Mouse (Mus musculus) left cerebral cortex, postnatal 25 days (tissue): ENCODE data around the gene Slc44a2. TPM values are rescaled to one million over a fixed set of nuclear protein-coding genes. Genes with fewer than 3 reads are reported as not detected.

ENCODE experiments used
- DNase-seq, 2 experiments: peaks; one replicate each; pipeline ENCODE4 v3.0.0; 2022; ENCODE audit warnings: low spot score in 2 of 2, mixed read lengths in 1 of 2
- intact Hi-C: fragments of 180-260 bp; cut with DNase I; formaldehyde crosslinking; loops from one replicate; pipeline ENCODE4 v1.15.1; 2025
- total RNA-seq, 2 experiments: library from RNA; stranded (reverse); gene quantifications; 2 replicates each; pipeline ENCODE4 v1.2.3; 2021

The Slc44a2 gene
- total RNA-seq, 2 experiments from 2014 or later = 43.9 to 51.4 TPM

DNA sequence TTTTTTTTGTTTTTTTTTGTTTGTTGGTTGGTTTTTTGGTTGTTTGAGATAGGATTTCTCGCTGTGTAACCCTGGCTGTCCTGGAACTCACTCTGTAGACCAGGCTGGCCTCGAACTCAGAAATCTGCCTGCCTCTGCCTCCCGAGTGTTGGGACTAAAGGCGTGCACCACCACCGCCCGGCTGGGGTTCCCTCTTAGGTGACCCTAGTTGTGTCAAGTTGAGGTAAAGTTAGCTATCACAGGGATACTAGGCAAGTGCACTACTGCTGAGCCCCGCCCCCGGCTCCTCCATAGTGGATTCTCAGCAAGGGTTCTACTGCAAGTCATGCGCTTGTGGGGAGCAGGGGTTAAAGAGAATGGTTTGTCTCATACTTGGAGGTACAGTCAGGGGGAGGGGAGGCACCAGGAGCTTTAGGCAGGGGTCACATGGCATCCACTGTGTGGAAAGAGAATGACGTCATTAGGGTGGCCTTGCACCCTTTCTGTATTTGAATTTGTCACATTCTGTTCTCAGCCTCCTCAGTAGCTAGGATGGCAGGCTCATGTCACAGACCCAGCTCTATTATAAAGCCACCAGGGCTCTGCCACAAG lies 9.3 kb downstream of the Slc44a2 start:
- intact Hi-C loops = no loop called here
- no peak for DNase-seq

DNA sequence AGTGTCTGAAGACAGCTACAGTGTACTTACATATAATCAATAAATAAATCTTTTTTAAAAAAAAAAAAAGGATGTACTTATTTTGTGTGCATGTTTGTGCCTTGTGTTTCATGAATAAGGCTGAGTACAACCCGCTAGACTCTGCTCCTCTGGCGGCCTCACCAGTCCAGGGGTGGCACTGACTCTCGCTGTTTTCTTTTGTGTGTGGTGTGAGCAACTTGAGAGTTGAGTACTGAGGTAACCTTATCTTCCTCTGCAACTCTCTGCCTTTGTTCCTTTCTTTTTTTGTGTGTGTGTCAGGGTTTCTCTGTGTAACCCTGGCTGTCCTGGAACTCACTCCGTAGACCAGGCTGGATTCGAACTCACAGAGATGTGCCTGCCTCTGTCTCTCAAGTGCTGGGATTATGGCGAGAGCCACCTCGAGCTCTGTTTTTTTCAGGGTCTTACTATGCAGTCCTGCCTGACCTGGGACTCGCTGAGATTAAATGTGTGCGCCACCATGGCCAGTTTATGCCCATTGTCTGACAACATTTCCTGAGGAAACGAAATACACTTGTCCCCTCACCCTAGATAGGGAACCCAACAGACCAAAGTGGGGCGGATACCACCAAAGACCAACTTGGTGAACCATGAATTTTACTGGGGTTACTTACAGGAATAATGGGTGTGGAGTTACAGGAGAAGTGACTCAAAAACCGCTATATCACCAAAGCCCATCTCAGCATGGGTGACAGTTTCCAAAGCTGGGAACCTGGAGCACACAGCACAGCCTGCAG lies 11.1 kb downstream of the Slc44a2 start:
- intact Hi-C loops = no loop called here
- no peak for DNase-seq

DNA sequence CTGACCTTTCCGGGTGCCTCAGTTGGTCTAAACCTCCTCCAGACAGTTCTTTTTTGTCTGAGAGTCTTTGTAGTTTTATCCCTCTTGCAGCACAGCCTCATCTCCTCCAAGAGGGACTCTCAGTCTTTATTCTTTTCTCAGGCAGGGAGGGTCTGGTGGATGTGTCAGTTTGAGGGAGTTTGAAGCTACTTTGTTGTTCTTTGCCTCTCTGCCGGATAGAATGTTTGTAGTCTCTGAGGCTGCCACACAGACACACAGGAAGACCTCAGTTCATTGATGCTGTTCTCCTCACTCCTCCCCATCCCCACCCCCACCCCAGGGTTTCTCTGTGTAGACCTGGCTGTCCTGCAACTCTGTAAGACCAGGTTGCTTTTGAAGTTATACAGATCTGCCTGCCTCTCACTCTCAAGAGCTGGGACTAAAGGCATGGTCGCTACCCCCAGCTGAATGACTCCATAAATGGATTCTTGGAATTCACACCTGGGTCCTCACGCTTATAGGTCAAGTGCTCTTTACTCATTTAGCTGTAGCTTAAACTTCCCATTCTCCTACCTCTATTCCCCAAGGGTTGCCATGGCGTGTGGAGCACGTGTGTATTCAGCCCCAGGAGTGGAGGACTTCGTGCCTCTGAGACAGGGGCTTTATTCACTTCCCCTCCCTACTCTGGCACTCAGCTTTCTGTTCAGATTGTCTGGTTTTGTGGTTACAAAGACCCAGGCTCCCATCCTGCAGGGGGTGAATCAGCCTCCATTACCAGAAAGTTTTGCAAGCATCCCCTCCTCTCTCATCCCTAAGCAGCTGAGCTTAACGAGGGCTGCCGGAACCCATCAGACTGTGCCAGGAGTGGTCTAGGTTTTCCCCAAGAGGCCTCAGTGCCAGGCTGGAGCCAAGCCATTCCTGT lies 11.9 kb downstream of the Slc44a2 start:
- intact Hi-C loops = no loop called here
- DNase-seq = no peak

DNA sequence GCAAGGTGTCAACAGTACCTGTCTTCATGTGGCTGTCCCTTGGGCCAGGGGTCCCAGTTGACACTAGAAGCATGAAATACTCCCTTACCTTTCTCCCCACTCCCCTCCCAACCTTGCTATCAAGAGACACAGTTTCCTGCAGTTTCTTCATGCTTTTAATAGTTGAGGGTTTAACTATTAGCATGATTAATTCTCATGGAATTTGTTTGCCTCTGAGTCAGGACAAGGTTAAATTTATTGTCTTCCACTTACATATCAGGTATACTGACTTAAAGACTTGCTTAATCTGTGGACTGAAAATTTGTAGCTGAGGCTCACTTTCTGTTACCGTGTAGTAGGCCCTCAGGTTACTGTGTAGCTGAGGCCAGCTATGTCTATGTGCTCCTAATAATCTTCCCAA lies 13.0 kb downstream of the Slc44a2 start:
- intact Hi-C loops = no loop called here
- no peak for DNase-seq

DNA sequence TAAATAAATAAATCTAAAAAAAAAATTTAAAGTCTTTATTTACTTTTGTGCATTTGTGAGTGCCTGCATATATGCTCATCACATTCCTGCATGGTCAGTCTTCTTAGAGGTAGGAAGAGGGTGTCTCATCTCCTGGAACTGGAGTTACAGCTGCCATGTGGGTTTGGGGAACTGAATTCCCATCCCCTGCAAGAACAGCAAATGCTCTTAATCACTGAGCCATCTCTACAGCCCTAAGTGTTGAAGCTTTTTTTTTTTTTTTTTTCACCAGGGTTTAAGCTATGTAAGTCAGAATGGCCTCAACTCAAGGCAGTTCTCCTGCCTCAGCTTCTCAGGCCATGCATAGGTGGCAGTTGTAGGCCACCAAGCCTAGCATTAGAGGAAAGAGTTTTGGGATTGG lies 14.2 kb downstream of the Slc44a2 start:
- intact Hi-C loops = no loop called here
- no peak for DNase-seq

DNA sequence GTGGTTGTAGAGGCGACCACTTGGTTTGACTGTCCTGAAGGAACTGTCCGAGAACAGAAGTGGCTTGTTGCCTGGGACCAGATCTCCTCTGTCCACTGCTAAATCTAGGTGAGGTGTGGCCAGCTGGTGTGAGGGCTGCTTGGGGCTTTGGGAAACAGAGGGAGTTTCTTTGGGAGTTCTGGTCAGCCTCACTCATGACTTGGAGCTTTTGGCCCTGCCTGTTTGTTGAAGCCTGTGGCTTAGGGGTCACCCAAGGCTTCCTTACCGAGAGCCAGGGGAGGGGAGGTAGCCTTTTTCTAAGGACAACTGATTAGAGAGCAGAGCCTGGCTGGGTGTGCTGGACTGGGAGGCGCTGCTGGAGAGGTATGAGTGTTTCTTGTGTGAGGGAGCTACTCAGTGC lies 14.9 kb downstream of the Slc44a2 start:
- DNase-seq = no peak
- intact Hi-C loops = no loop called here

DNA sequence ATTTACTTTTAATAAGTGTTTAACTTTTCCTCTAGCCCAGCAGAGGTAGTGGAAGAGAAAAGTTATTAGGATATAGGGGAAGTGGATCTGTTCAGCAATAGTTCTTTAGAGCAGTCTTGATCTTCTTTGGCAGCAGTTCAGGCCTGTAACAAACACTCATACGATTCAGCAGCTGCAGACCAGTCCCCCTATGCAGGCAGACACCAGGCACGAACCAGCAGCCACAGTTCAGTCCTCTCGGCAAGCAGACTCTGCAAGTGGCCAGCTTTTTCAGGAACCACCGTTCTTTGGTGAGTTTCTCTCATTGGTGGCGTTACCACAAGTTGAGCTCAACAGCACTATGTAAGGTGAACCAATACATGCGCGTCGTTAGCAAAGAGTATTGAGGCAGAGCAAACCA lies 16.0 kb downstream of the Slc44a2 start:
- DNase-seq = no peak
- intact Hi-C loops = no loop called here

DNA sequence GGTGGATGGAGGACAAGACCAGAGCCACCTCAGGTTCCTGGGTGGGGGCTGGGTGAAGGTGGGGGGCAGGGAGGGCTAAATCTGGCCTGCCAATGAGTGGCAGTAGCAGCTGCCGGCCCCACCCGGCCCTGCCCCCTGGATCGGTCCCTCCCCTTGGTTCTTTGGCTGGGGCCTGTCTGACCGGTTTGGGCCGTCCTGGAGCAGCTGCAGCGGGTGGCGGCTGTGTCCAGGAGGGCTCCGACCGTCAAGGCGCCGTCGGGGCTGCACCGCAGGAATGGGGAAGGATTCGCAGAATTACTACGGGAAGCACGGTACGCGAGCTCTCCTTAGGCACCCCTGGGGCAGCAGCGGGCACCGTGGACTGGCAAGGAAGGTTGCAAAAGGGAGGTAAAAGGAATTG lies 17.2 kb downstream of the Slc44a2 start:
- no peak for DNase-seq
- intact Hi-C loops = no loop called here

DNA sequence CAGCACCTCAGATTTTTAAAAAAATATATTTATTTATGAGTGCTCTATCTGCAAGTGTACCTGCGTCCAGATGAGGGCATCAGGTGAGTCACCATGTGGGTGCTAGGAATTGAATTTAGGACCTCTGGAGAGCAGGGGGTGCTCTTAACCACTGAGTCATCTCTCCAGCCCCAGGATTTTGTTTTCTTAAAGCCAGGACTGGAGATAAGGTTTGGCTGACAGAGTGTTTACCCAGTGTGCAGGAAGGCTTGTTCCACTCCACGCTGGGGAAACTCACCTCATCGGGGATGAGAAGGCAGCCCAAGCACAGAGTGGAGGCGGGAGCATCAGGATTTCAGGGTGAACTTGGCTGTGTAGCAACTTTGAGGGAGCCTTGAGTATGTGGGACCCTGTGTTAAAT lies 19.9 kb downstream of the Slc44a2 start:
- intact Hi-C loops = no loop called here
- no peak for DNase-seq

DNA sequence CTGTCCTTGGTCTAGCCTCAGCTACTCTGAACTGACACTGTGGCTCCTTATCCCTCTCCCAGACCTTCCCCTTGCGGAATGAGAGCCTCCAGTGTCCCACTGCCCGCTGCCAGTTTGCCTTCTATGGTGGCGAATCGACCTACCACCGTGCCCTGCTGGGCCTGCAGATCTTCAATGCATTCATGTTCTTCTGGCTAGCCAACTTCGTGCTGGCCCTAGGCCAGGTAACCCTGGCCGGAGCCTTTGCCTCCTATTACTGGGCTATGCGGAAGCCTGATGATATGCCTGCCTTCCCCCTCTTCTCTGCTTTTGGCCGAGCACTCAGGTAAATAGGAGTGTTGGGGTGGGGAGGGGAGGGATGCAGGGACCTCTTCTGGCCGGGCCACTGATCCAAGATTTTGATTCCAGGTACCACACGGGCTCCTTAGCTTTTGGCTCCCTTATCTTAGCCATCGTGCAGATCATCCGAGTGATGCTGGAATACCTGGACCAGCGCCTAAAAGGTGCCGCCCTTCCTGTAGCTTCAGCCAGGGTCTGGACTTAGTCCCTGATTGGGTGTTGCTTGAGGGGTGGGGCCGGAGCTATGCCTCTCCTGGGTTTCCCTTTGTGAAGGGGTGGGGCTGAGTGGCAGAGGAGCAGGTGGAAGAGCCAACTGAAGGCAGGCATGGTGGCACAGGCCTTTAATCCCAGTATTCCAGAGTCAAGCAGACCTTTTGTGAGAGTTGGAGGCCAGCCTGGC lies 26.3 kb downstream of the Slc44a2 start:
- intact Hi-C loops = no loop called here
- DNase-seq = no peak

DNA sequence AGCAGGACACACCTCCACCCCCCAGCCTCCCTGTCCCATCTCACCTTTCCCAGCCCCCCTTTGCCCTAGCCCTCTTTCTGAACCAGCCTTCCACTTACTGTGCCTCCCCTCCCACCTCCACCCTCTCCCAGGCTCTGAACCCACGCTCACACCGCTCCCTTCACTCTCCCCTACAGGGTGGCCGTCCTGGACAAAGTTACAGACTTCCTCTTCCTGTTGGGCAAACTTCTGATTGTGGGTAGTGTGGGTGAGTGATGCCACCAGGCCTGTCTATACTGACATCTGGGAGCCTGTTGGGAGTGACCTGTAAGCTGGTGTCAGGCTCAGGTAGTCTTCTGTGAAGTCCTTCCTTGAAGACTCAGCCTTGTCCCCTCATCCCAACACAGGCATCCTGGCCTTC lies 27.7 kb downstream of the Slc44a2 start:
- intact Hi-C loops = no loop called here
- no peak for DNase-seq

DNA sequence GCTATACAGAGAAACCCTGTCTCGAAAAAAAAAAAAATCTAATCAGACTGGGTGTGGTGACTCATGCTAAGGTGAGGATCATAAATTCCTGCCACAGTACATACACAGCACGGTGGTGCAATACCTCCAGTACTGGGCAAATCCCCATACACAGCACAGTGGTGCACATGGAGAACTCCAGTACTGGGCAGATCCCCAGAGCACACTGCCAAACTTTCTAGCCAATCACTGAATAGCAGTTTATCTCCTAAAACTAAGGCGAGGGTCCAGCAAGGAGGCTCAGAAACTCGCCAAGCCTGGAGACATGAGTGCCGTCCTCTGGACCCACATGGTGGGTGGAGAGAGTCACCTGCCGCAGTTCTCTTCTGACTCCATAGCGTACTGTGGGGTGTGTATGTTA lies 30.7 kb downstream of the Slc44a2 start:
- no peak for DNase-seq
- intact Hi-C loops = no loop called here

DNA sequence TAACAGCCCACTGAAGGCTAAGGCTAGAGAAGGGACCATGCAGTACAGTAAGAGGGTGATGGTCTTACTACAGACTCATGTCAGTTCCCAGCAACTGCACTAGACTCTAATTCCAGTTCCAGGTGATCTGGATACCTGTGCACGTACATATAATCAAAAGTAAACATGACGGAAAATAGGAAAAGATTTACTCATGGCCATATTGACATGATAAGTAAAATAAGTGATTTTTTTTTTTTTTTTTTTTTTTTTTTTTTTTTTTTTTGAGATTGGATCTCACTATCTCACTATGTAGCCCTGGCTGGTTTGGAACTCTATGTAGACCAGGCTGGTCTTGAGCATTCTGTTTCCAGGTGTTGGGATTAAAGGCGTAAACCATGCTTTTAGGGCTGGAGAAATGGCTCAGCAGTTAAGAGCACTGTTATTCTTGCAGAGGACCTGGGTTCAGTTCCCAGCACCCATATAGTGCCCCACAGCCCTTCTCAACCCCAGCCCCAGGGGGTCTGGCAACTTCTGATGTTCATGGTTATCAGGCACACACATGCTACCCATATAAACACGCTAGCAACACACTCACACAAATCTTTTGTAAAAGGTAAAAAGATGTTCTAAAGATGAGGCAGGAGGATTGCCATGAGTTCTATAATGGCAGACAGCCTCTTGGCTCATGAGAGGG lies 31.3 kb downstream of the Slc44a2 start:
- intact Hi-C loops = no loop called here

DNA sequence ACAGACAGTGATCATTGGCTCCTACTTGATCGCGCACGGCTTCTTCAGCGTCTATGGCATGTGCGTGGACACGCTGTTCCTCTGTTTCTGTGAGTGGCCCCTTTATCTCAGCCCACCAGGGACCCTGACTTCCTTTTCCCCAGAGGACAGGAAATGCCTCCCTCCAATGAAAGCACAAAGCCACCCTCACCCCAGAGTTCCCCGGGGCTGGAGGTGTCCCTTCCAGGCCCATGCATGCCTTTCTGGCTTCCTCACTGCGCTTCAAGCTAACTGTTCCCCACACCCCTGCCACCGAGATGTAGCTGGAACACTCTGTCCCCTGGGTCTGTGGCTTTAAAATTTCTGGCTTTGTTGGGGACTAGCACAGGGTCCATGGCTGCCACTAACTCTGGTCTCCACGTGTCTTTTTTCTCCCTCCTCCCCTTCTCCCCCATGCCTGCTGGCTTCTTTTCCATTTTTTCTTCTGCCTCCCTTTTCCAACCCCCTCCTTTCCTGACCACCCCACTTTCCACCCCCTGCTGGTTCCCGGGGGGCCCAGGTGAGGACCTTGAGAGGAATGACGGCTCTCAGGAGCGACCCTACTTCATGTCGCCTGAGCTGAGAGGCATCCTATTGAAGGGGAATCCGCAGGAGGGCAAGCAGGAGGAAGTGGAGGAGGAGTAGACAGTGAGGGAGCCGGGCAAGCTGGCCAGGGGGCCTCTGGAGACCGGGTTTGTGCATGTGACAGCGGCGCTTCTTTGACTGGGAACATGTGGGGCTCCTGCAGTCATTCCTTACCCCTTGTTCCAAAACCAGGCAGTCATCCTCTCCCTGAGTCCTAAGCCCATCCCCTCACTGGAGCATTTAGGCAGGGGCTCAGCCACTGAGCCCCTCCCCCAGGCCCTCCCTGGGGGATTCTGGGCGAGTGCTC lies 32.2 kb downstream of the Slc44a2 start:
- intact Hi-C loops = no loop called here
- DNase-seq = no peak

More for the DNA sequence above, 31.3 kb downstream of the Slc44a2 start:
- DNase-seq = no peak

DNA sequence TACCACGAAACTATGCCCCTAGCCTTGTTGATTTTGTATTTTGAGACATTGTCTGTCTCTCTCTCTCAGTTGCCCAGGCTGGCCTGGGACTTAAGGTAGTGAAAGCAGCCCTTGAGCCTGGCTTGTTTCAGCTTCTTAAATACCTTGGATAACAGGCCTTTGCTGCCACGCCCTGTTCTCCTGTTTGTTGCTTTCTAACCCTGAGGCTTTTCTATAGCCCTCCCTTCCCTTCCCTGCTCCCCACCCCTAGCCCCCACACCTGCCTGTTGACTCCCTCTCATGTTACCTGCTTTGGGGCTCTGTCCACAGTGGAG lies 32.8 kb downstream of the Slc44a2 start:
- no peak for DNase-seq
- intact Hi-C loops = no loop called here

DNA sequence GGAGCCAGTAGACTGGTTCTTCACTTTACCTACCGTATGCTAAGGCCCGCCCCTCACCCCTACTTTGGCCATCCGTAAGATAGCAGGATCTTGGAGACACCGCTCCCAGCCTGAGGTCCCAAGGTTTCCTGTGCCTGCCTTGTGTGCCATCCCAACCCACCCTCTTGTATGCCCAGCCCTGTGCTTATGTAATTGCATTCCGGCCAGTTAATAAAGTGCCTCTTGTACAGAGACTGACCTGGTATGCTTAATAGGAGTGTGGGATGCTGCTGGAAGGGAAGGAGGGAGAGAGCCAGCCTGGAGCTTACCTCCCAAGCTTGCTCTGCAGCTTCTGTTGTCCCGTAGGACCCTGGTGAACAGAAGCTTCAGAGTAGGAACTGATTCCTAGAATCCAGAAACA lies 34.3 kb downstream of the Slc44a2 start:
- DNase-seq = no peak
- intact Hi-C loops = no loop called here

DNA sequence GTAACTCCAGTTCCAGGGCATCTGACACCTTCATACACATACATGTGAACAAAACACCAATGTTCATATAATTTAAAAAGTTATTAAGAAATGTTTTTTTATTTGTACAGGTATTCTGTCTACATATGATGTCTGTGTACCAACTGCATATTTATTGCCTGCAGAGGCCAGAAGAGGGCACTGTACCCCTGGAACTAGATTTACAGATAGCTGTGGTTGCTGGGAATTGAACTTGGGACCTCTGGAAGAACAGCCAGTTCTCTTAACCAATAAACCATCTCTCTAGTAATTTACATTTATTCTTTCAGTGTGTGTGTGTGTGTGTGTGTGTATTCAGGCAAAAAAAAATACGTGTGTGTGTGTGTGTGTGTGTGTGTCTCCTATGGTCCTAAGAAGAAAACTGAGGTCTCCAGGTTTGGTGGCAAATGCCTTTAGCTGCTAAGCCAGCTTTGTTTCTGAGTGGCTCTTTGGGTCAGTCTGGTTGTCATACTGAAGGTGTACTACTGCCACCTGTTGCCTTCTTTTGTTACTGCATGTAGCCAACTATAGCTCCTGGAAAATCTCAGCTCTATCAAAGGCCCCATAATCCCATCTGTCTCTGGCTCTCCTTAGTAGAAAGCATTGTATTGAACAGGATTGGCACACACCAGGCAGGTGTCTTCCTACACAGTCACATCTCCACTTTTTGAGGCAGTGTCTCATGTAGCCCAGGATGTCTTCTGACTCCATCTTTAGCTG lies 36.7 kb downstream of the Slc44a2 start:
- peak; percentile 70 to 81 for DNase-seq
- intact Hi-C loops = loop anchor here (1.0 kb wide), 2 partner anchors 39 to 44 kb away; no protein-coding TSS in a partner anchor
